ENCODE assay signal across 8 mouse cellular contexts in the genomic region with DNA sequence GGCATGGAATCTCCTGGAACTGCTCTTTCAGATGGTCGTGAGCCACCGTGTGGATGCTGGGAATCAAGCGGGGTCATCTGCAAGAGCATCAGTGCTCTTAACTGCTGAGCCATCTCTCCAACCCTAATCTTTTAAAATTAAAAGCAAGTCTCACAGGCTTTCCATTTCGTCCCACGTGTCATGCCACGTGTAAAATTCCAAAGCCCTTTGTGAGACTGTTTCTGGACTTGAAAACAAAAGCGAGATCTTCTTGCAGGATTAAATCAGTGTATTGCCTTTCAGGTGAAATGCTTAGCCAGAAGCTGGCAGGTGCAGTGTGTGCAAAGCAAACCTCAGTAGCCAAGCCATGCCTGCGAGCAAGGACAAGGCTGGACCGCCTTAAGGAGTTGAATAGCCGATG. TPM values are rescaled to one million over a fixed set of nuclear protein-coding genes. Genes with fewer than 3 reads are reported as not detected.
DNase-seq lines count a peak whose midpoint lies in the region; ATAC-seq lines count a peak whose summit lies in the region.

No protein-coding gene starts in this region.

- no peaks in the 10 kb centered on the region for H3K9me3 ChIP-seq in limb, embryonic 13.5 days
- no peaks in the 10 kb centered on the region for H3K9me3 ChIP-seq in stomach, embryonic 15.5 days

- peak overlapping the region; percentile 73 for H3K4me2 ChIP-seq in limb, embryonic 13.5 days (replicated peaks)
- peak overlapping the region; percentile 84 for H3K4me2 ChIP-seq in stomach, embryonic 15.5 days

- ATAC-seq in limb, embryonic 13.5 days (ENCODE audit: low FRiP score, low read depth): no peak
- ATAC-seq in stomach, embryonic 15.5 days (ENCODE audit: insufficient read depth, low FRiP score, low read depth): no peak

- peaks cover 22% of the 10 kb centered on the region for H3K4me1 ChIP-seq in limb, embryonic 13.5 days
- peaks cover 12% of the 10 kb centered on the region; the same call in 1 of the 2 replicates for H3K4me1 ChIP-seq in stomach, embryonic 15.5 days

- H3K9ac ChIP-seq in limb, embryonic 13.5 days: peak overlapping the region; percentile 79
- peak overlapping the region; percentile 67 for H3K9ac ChIP-seq in stomach, embryonic 15.5 days

- peaks cover 12% of the 10 kb centered on the region for H3K36me3 ChIP-seq in limb, embryonic 13.5 days
- H3K36me3 ChIP-seq in stomach, embryonic 15.5 days: no peaks in the 10 kb centered on the region; the same call in 1 of the 2 replicates

- H3K27ac ChIP-seq in limb, embryonic 13.5 days: peak overlapping the region; percentile 88
- peak overlapping the region; percentile 79 for H3K27ac ChIP-seq in stomach, embryonic 15.5 days

- peak; percentile 15 to 33 for DNase-seq in adrenal gland, postnatal 36 days
- no peak for DNase-seq in adrenal gland, postnatal 4 days (ENCODE audit: low spot score in 2 of 2)
- DNase-seq in retina, adult 2 months (ENCODE audit: low read depth, low spot score): peak; percentile 22
- DNase-seq in retina, embryonic 14.5 days (ENCODE audit: low spot score): no peak
- DNase-seq in ovary, postnatal 10 days (ENCODE audit: low spot score): no peak
- DNase-seq in ovary, adult 18-20 months (ENCODE audit: low spot score): no peak

- WGBS in limb, embryonic 13.5 days: 34% methylated on average over 10 of the region's 10 CpGs
- 39% methylated on average over 10 of the region's 10 CpGs for WGBS in stomach, embryonic 15.5 days

- H3K27me3 ChIP-seq in limb, embryonic 13.5 days: no peaks in the 10 kb centered on the region
- no peaks in the 10 kb centered on the region for H3K27me3 ChIP-seq in stomach, embryonic 15.5 days (replicated peaks)

- H3K4me3 ChIP-seq in limb, embryonic 13.5 days: peak overlapping the region; percentile 86
- H3K4me3 ChIP-seq in stomach, embryonic 15.5 days (replicated peaks): peak overlapping the region; percentile 88

RNA-seq across cellular contexts. Expression of gene 1810055G02Rik, which starts 0.5 kb away (rescaled TPM):
- total RNA-seq in adrenal gland, postnatal 36 days (2021): 10 to 100 TPM; 28.1 to 43.2 TPM
- total RNA-seq in adrenal gland, postnatal 4 days (2021): 10 to 100 TPM; 23.7 to 23.9 TPM
- 50.3 and 54.4 TPM in 2 replicates for polyA plus RNA-seq in limb, embryonic 13.5 days (2015; fragmentation: Nextera tagmentation; extraction: Ambion mirVana)
- polyA plus RNA-seq in stomach, embryonic 15.5 days (2015; fragmentation: Nextera tagmentation; extraction: Ambion mirVana): 31.6 and 35.9 TPM in 2 replicates

RNA-seq across cellular contexts. Expression of gene Lrp5, which starts 21.2 kb away (rescaled TPM):
- total RNA-seq in adrenal gland, postnatal 36 days (2021): 100 to 1,000 TPM in 1 of 2 experiments, 10 to 100 TPM in 1; 95.6 to 154 TPM
- 100 to 1,000 TPM; 109 to 117 TPM for total RNA-seq in adrenal gland, postnatal 4 days (2021)
- 7.1 and 7.7 TPM in 2 replicates for polyA plus RNA-seq in limb, embryonic 13.5 days (2015; fragmentation: Nextera tagmentation; extraction: Ambion mirVana)
- 5.3 and 6.2 TPM in 2 replicates for polyA plus RNA-seq in stomach, embryonic 15.5 days (2015; fragmentation: Nextera tagmentation; extraction: Ambion mirVana)

RNA-seq across cellular contexts. Expression of gene Kmt5b, which starts 59.7 kb away (rescaled TPM):
- total RNA-seq in adrenal gland, postnatal 36 days (2021): 10 to 100 TPM; 50.7 to 52.5 TPM
- 10 to 100 TPM; 69.7 to 70.8 TPM for total RNA-seq in adrenal gland, postnatal 4 days (2021)
- polyA plus RNA-seq in limb, embryonic 13.5 days (2015; fragmentation: Nextera tagmentation; extraction: Ambion mirVana): 30.4 and 31.2 TPM in 2 replicates
- 24.4 and 26.3 TPM in 2 replicates for polyA plus RNA-seq in stomach, embryonic 15.5 days (2015; fragmentation: Nextera tagmentation; extraction: Ambion mirVana)

Comparison
In these comparisons a context has a peak if more than half of its experiments do, and no peak if none do; other contexts are left out.
1. DNase-seq: peak in adrenal gland, postnatal 36 days (2 of 2) and retina, adult 2 months (single experiment); none in adrenal gland, postnatal 4 days (0 of 2), retina, embryonic 14.5 days (single experiment), ovary, postnatal 10 days (single experiment) and ovary, adult 18-20 months (single experiment).